Mouse (Mus musculus) MEL (cell line): Measurements from ENCODE around the gene Mmrn1. TPM values are rescaled to one million over a fixed set of nuclear protein-coding genes. Genes with fewer than 3 reads are reported as not detected.

Source experiments
- DNase-seq: peaks from one replicate; pipeline ENCODE4 v3.0.0; 2011; ENCODE audit warnings: low read depth, low spot score
- H3K27ac ChIP-seq: 2 replicates; pipeline ENCODE4 v1.5.1; 2012; ENCODE audit warnings: low read depth, mild to moderate bottlenecking, control low read depth, low read length, moderate library complexity; ENCODE audit not compliant: control insufficient read depth
- H3K27me3 ChIP-seq, 2 experiments: fragments of 150-350 bp in 1 of 2; sonication (generic) in 1 of 2; 2 replicates each; pipeline ENCODE4 v1.6.1; 2012; ENCODE audit warnings: low read length in 2 of 2, mild to moderate bottlenecking in 2 of 2, improper control_type of control experiment in 1 of 2, moderate library complexity in 1 of 2; ENCODE audit not compliant: insufficient read depth in 2 of 2, control insufficient read depth in 1 of 2
- H3K36me3 ChIP-seq, 2 experiments: 2 replicates each; pipeline ENCODE4 v1.6.1; 2012 to 2014; ENCODE audit warnings: low read length in 2 of 2, improper control_type of control experiment in 1 of 2, inconsistent platforms in 1 of 2, mild to moderate bottlenecking in 1 of 2; ENCODE audit not compliant: insufficient read depth in 2 of 2, control insufficient read depth in 1 of 2
- H3K4me1 ChIP-seq, 2 experiments: fragments of 150-350 bp in 1 of 2; sonication (generic) in 1 of 2; 2 replicates each; pipeline ENCODE4 v1.6.1; 2012; ENCODE audit warnings: low read length in 2 of 2, improper control_type of control experiment in 1 of 2, mild to moderate bottlenecking in 1 of 2; ENCODE audit not compliant: insufficient read depth in 2 of 2, control insufficient read depth in 1 of 2
- H3K4me3 ChIP-seq, 2 experiments: fragments of 150-350 bp in 1 of 2; sonication (generic) in 1 of 2; 2 replicates each; pipeline ENCODE4 v1.5.1; 2012; ENCODE audit warnings: low read depth in 2 of 2, low read length in 2 of 2, mild to moderate bottlenecking in 2 of 2, moderate library complexity in 2 of 2, control low read depth in 1 of 2, improper control_type of control experiment in 1 of 2; ENCODE audit not compliant: control insufficient read depth in 1 of 2, insufficient read depth in 1 of 2
- H3K79me2 ChIP-seq: 2 replicates; pipeline ENCODE4 v1.6.1; 2012; ENCODE audit warnings: mild to moderate bottlenecking, low read length, moderate library complexity; ENCODE audit not compliant: control insufficient read depth, poor library complexity, insufficient read depth
- H3K9ac ChIP-seq: 2 replicates; pipeline ENCODE4 v1.6.1; 2012; ENCODE audit warnings: low read depth, mild to moderate bottlenecking, control low read depth, low read length, moderate library complexity; ENCODE audit not compliant: control insufficient read depth, poor library complexity, severe bottlenecking
- H3K9me3 ChIP-seq: fragments of 150-350 bp; sonication (generic); replicated peaks from 2 replicates; pipeline ENCODE4 v1.6.1; 2012; ENCODE audit warnings: mild to moderate bottlenecking, low read length, improper control_type of control experiment, moderate library complexity; ENCODE audit not compliant: insufficient read depth
- CHD1 ChIP-seq: IDR thresholded peaks from 2 replicates; pipeline ENCODE4 v1.6.1; 2012; ENCODE audit warnings: low read depth, mild to moderate bottlenecking, inconsistent platforms, low read length, improper control_type of control experiment
- CTCF ChIP-seq, 3 experiments: IDR thresholded peaks in 2 of 3; conservative IDR thresholded peaks in 1 of 3; 2 replicates each; pipeline ENCODE4 v1.5.1; 2011 to 2012; ENCODE audit warnings: low read length in 3 of 3, low read depth in 2 of 3, mild to moderate bottlenecking in 2 of 3, improper control_type of control experiment in 1 of 3, inconsistent platforms in 1 of 3, mixed read lengths in 1 of 3, moderate library complexity in 1 of 3; ENCODE audit not compliant: control insufficient read depth in 1 of 3, insufficient read depth in 1 of 3, poor library complexity in 1 of 3, severe bottlenecking in 1 of 3
- E2F4 ChIP-seq: IDR thresholded peaks from 2 replicates; pipeline ENCODE4 v1.6.1; 2011; ENCODE audit warnings: low read depth, low read length, improper control_type of control experiment, borderline replicate concordance
- EP300 ChIP-seq, 2 experiments: IDR thresholded peaks; 2 replicates each; pipeline ENCODE4 v1.6.1; 2011; ENCODE audit warnings: improper control_type of control experiment in 2 of 2, low read length in 2 of 2, low read depth in 1 of 2, mild to moderate bottlenecking in 1 of 2
- GABPA ChIP-seq: IDR thresholded peaks from 2 replicates; pipeline ENCODE4 v1.6.1; 2012; ENCODE audit warnings: low read depth, mild to moderate bottlenecking, inconsistent platforms, low read length, improper control_type of control experiment, moderate library complexity
- JUND ChIP-seq: IDR thresholded peaks from 2 replicates; pipeline ENCODE4 v1.6.1; 2011; ENCODE audit warnings: low read depth, mild to moderate bottlenecking, improper control_type of control experiment, low read length
- KAT2A ChIP-seq: conservative IDR thresholded peaks from 2 replicates; pipeline ENCODE4 v1.6.1; 2012; ENCODE audit warnings: low read depth, low read length, improper control_type of control experiment, inconsistent platforms
- MAFK ChIP-seq: IDR thresholded peaks from 2 replicates; pipeline ENCODE4 v1.6.1; 2011; ENCODE audit warnings: low read depth, mild to moderate bottlenecking, low read length, improper control_type of control experiment, borderline replicate concordance
- MAX ChIP-seq: IDR thresholded peaks from 2 replicates; pipeline ENCODE4 v1.6.1; 2011; ENCODE audit warnings: low read length, improper control_type of control experiment
- MAZ ChIP-seq: IDR thresholded peaks from 2 replicates; pipeline ENCODE4 v1.6.1; 2012; ENCODE audit warnings: low read depth, mild to moderate bottlenecking, inconsistent platforms, low read length, improper control_type of control experiment
- MYB ChIP-seq: IDR thresholded peaks from 2 replicates; pipeline ENCODE4 v1.6.1; 2011; ENCODE audit warnings: mild to moderate bottlenecking, low read depth, low read length, improper control_type of control experiment
- NELFE ChIP-seq: IDR thresholded peaks from 2 replicates; pipeline ENCODE4 v1.6.1; 2011; ENCODE audit warnings: low read depth, low read length, improper control_type of control experiment
- NRF1 ChIP-seq: IDR thresholded peaks from 2 replicates; pipeline ENCODE4 v1.6.1; 2014; ENCODE audit warnings: low read depth, mild to moderate bottlenecking, inconsistent platforms, low read length, improper control_type of control experiment, moderate library complexity; ENCODE audit not compliant: poor library complexity, insufficient read depth, severe bottlenecking
- POLR2A ChIP-seq, 2 experiments: IDR thresholded peaks; 2 replicates each; pipeline ENCODE4 v1.6.1; 2011 to 2012; ENCODE audit warnings: low read length in 2 of 2, mild to moderate bottlenecking in 2 of 2, control low read depth in 1 of 2, improper control_type of control experiment in 1 of 2, low read depth in 1 of 2, moderate library complexity in 1 of 2; ENCODE audit not compliant: control insufficient read depth in 1 of 2, insufficient read depth in 1 of 2, poor library complexity in 1 of 2
- POLR2AphosphoS5 ChIP-seq: IDR thresholded peaks from 2 replicates; pipeline ENCODE4 v1.6.1; 2012; ENCODE audit warnings: low read depth, borderline replicate concordance, mild to moderate bottlenecking, inconsistent platforms, low read length, moderate library complexity, mixed read lengths
- RAD21 ChIP-seq: IDR thresholded peaks from 2 replicates; pipeline ENCODE4 v1.6.1; 2011; ENCODE audit warnings: mild to moderate bottlenecking, low read depth, low read length, improper control_type of control experiment
- RCOR1 ChIP-seq: IDR thresholded peaks from 2 replicates; pipeline ENCODE4 v1.6.1; 2012; ENCODE audit warnings: low read depth, mild to moderate bottlenecking, inconsistent platforms, low read length, improper control_type of control experiment
- SIN3A ChIP-seq: IDR thresholded peaks from 2 replicates; pipeline ENCODE4 v1.6.1; 2012; ENCODE audit warnings: low read length, improper control_type of control experiment, inconsistent platforms
- TAL1 ChIP-seq: IDR thresholded peaks from 2 replicates; pipeline ENCODE4 v1.6.1; 2012; ENCODE audit warnings: mild to moderate bottlenecking, inconsistent platforms, low read length, moderate library complexity, mixed read lengths
- TBP ChIP-seq: IDR thresholded peaks from 2 replicates; pipeline ENCODE4 v1.8.0; 2011; ENCODE audit warnings: low read depth, low read length, improper control_type of control experiment
- TCF12 ChIP-seq: IDR thresholded peaks from 2 replicates; pipeline ENCODE4 v1.6.1; 2014; ENCODE audit warnings: low read depth, mild to moderate bottlenecking, inconsistent platforms, low read length, improper control_type of control experiment, moderate library complexity
- UBTF ChIP-seq: IDR thresholded peaks from 2 replicates; pipeline ENCODE4 v1.6.1; 2012; ENCODE audit warnings: low read depth, mild to moderate bottlenecking, inconsistent platforms, low read length, improper control_type of control experiment, moderate library complexity, borderline replicate concordance; ENCODE audit not compliant: insufficient read depth
- ZKSCAN1 ChIP-seq: IDR thresholded peaks from 2 replicates; pipeline ENCODE4 v1.6.1; 2012; ENCODE audit warnings: low read depth, mild to moderate bottlenecking, inconsistent platforms, low read length, improper control_type of control experiment, moderate library complexity
- ZMIZ1 ChIP-seq: IDR thresholded peaks from 2 replicates; pipeline ENCODE4 v1.6.1; 2012; ENCODE audit warnings: low read depth, mild to moderate bottlenecking, inconsistent platforms, low read length, improper control_type of control experiment, moderate library complexity
- polyA plus RNA-seq, 2 experiments: library from polyadenylated mRNA; stranded (reverse) in 1 of 2; unstranded in 1 of 2; fragments of >175 nt in 1 of 2; fragments of >200 nt in 1 of 2; gene quantifications; 2 replicates each; pipeline versions ENCODE4 v1.2.1 to v1.2.4; 2012; ENCODE audit warnings: low replicate concordance in 2 of 2, low read depth in 1 of 2; ENCODE audit not compliant: insufficient read length in 2 of 2, insufficient read depth in 1 of 2, missing spikeins in 1 of 2
- total RNA-seq: library from RNA; depleted of rRNA; stranded (reverse); fragments of 300-350 nt; gene quantifications from 2 replicates; pipeline ENCODE4 v1.2.3, GENCODE M21; 2012

Mmrn1 gene
- total and polyA plus RNA-seq, 3 experiments = not detected

DNA sequence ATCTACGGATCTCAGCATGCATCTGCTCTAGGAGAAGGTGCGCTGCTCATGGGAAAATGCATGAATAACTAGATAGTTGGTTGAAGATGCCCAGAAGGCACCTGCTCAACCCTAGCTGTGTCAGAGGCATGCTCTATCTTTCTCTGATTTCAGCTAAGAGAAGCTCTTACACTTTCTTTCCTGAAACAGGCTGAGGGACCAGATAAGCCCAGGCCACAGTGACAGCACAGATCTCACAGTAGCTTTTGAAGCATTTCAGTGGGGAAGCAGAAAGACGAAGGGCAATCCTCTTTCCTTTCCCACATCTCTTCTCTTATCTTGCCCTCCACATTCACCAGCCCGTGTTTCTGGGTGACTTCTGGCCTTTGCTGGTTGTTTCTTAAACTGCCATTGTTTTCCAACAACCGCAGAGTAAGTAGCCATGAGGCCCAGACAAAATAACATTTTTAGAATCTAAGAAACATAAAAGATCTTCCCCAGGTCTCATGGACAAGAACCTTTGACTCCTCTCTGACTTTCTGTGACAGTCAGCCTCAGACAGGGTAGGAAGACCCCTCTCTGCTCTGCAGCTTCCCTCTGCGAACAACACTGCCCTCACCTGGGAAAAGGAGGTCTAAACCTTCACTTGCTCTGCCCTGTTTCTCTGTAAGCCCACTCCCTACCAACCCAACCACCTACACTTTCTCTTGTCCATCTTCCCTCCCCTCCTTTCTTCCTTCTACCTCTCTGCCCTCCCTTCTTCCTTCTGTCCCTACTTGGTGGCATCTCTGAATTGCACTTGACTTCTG, 76.4 kb downstream of the Mmrn1 start:
- Histone ChIP-seq H3K9ac (no peak overlapping the region), H3K9me3 (no peaks in the 10 kb centered on the region), H3K36me3 (no peaks in the 10 kb centered on the region), H3K79me2 (no peaks in the 10 kb centered on the region), H3K4me3 (no peak overlapping the region), H3K4me1 (no peaks in the 10 kb centered on the region), H3K27ac (no peak overlapping the region), H3K27me3 (no peaks in the 10 kb centered on the region)
- DNase-seq = peak; percentile 23
- no peak for TF ChIP-seq EP300 (IDR thresholded peaks at IDR 0.05; ENCODE audit: low read depth in 1 of 2, low read length in 2 of 2)
- TF ChIP-seq NELFE = no peak
- no peak for TF ChIP-seq TBP
- no peak for TF ChIP-seq ZMIZ1

GRCm38 (mm10) chr6:61003916-61004765, 79.4 kb downstream of the Mmrn1 start:
- Histone ChIP-seq H3K9ac (no peak overlapping the region), H3K9me3 (no peaks in the 10 kb centered on the region), H3K36me3 (no peaks in the 10 kb centered on the region), H3K27ac (no peak overlapping the region), H3K4me3 (no peak overlapping the region), H3K27me3 (no peaks in the 10 kb centered on the region), H3K4me1 (no peaks in the 10 kb centered on the region), H3K79me2 (no peaks in the 10 kb centered on the region)
- DNase-seq = no peak
- no peak for TF ChIP-seq MYB
- no peak for TF ChIP-seq RAD21
- no peak for TF ChIP-seq TAL1
- TF ChIP-seq ZKSCAN1 = no peak
- TF ChIP-seq POLR2A (IDR thresholded peaks at IDR 0.05; ENCODE audit: control insufficient read depth in 1 of 2, insufficient read depth in 1 of 2, low read depth in 1 of 2, low read length in 2 of 2, poor library complexity in 1 of 2) = no peak
- no peak for TF ChIP-seq NRF1
- no peak for TF ChIP-seq RCOR1

GRCm38 (mm10) chr6:61013780-61014179, 89.0 kb downstream of the Mmrn1 start:
- Histone ChIP-seq H3K4me3 (no peak overlapping the region), H3K4me1 (no peaks in the 10 kb centered on the region), H3K9me3 (no peaks in the 10 kb centered on the region), H3K27ac (no peak overlapping the region), H3K9ac (no peak overlapping the region), H3K79me2 (no peaks in the 10 kb centered on the region), H3K27me3 (no peaks in the 10 kb centered on the region), H3K36me3 (no peaks in the 10 kb centered on the region)
- DNase-seq = no peak
- no peak for TF ChIP-seq TCF12
- no peak for TF ChIP-seq KAT2A
- no peak for TF ChIP-seq SIN3A
- no peak for TF ChIP-seq POLR2AphosphoS5
- TF ChIP-seq MAFK = no peak
- no peak for TF ChIP-seq GABPA
- no peak for TF ChIP-seq TBP
- no peak for TF ChIP-seq EP300 (IDR thresholded peaks at IDR 0.05; ENCODE audit: low read depth in 1 of 2, low read length in 2 of 2)
- no peak for TF ChIP-seq MYB
- no peak for TF ChIP-seq E2F4
- no peak for TF ChIP-seq TAL1
- TF ChIP-seq JUND = no peak
- TF ChIP-seq POLR2A (IDR thresholded peaks at IDR 0.05; ENCODE audit: control insufficient read depth in 1 of 2, insufficient read depth in 1 of 2, low read depth in 1 of 2, low read length in 2 of 2, poor library complexity in 1 of 2) = no peak
- no peak for TF ChIP-seq UBTF
- TF ChIP-seq MAZ = no peak
- no peak for TF ChIP-seq CHD1
- TF ChIP-seq MAX = no peak
- TF ChIP-seq ZKSCAN1 = no peak
- no peak for TF ChIP-seq CTCF (IDR thresholded peaks at IDR 0.05 in 2 of 3, conservative IDR thresholded peaks at IDR 0.05 in 1 of 3; ENCODE audit: control insufficient read depth in 1 of 3, insufficient read depth in 1 of 3, low read depth in 2 of 3, low read length in 3 of 3, poor library complexity in 1 of 3, severe bottlenecking in 1 of 3)
